Mouse (Mus musculus): ENCODE measurements at regions not wholly inside any gene's neighbourhood (a gene's known extent, or its start where the extent isn't known, plus 50 kb on each side); places are given as distances from the start of the nearest gene placed in this dataset.

GRCm38 (mm10) chr6:109153624-109154023, 325.2 kb downstream of the Edem1 start:
- H3K9ac ChIP-seq (ENCODE audit: low read depth, low read length): no peak overlapping the region
- H3K36me3 ChIP-seq (ENCODE audit: control insufficient read depth, insufficient read depth): no peaks in the 10 kb centered on the region
- H3K4me1 ChIP-seq (replicated peaks; ENCODE audit: control insufficient read depth, insufficient read depth, low read length): no peaks in the 10 kb centered on the region
- H3K4me2 ChIP-seq (replicated peaks; ENCODE audit: low read depth): no peak overlapping the region
- H3K4me3 ChIP-seq (ENCODE audit: low read depth, low read length): no peak overlapping the region
- TF ChIP-seq CTCF (IDR thresholded peaks at IDR 0.05; ENCODE audit: low read depth): no peak
- H3K27me3 ChIP-seq (replicated peaks; ENCODE audit: control insufficient read depth, insufficient read depth, low read length): no peaks in the 10 kb centered on the region
- ATAC-seq: no peak
- WGBS: 42% methylated on average over 7 of the region's 7 CpGs
- no peak overlapping the region for H3K27ac ChIP-seq (ENCODE audit: low read depth, low read length)
- no peaks in the 10 kb centered on the region for H3K9me3 ChIP-seq (ENCODE audit: control insufficient read depth)

GRCm38 (mm10) chr6:109159561-109159960, 331.1 kb downstream of the Edem1 start:
- H3K36me3 ChIP-seq (ENCODE audit: control insufficient read depth, insufficient read depth): no peaks in the 10 kb centered on the region
- H3K4me3 ChIP-seq (ENCODE audit: low read depth, low read length): no peak overlapping the region
- H3K4me2 ChIP-seq (replicated peaks; ENCODE audit: low read depth): no peak overlapping the region
- H3K27ac ChIP-seq (ENCODE audit: low read depth, low read length): no peak overlapping the region
- no peaks in the 10 kb centered on the region for H3K9me3 ChIP-seq (ENCODE audit: control insufficient read depth)
- peak; percentile 41; the same call in 1 of the 2 replicates for ATAC-seq
- H3K27me3 ChIP-seq (replicated peaks; ENCODE audit: control insufficient read depth, insufficient read depth, low read length): no peaks in the 10 kb centered on the region
- H3K9ac ChIP-seq (ENCODE audit: low read depth, low read length): no peak overlapping the region
- TF ChIP-seq CTCF (IDR thresholded peaks at IDR 0.05; ENCODE audit: low read depth): no peak
- 71% methylated on average over 7 of the region's 7 CpGs for WGBS
- no peaks in the 10 kb centered on the region for H3K4me1 ChIP-seq (replicated peaks; ENCODE audit: control insufficient read depth, insufficient read depth, low read length)

GRCm38 (mm10) chr6:109167439-109167838, 339.0 kb downstream of the Edem1 start:
- Histone ChIP-seq H3K9me3 (ENCODE audit: control insufficient read depth) (no peaks in the 10 kb centered on the region), H3K27me3 (replicated peaks; ENCODE audit: control insufficient read depth, insufficient read depth, low read length) (no peaks in the 10 kb centered on the region), H3K4me2 (replicated peaks; ENCODE audit: low read depth) (no peak overlapping the region), H3K36me3 (ENCODE audit: control insufficient read depth, insufficient read depth) (no peaks in the 10 kb centered on the region), H3K9ac (ENCODE audit: low read depth, low read length) (no peak overlapping the region), H3K27ac (ENCODE audit: low read depth, low read length) (no peak overlapping the region), H3K4me1 (replicated peaks; ENCODE audit: control insufficient read depth, insufficient read depth, low read length) (no peaks in the 10 kb centered on the region), H3K4me3 (ENCODE audit: low read depth, low read length) (no peak overlapping the region)
- TF ChIP-seq CTCF (IDR thresholded peaks at IDR 0.05; ENCODE audit: low read depth): no peak
- no peak for ATAC-seq
- WGBS: 70% methylated on average over 5 of the region's 5 CpGs

GRCm38 (mm10) chr6:109172104-109172850, 343.8 kb downstream of the Edem1 start:
- Histone ChIP-seq H3K27me3 (replicated peaks; ENCODE audit: control insufficient read depth, insufficient read depth, low read length) (no peaks in the 10 kb centered on the region), H3K4me1 (replicated peaks; ENCODE audit: control insufficient read depth, insufficient read depth, low read length) (no peaks in the 10 kb centered on the region), H3K27ac (ENCODE audit: low read depth, low read length) (no peak overlapping the region), H3K9ac (ENCODE audit: low read depth, low read length) (no peak overlapping the region), H3K9me3 (ENCODE audit: control insufficient read depth) (no peaks in the 10 kb centered on the region), H3K4me2 (replicated peaks; ENCODE audit: low read depth) (no peak overlapping the region), H3K4me3 (ENCODE audit: low read depth, low read length) (no peak overlapping the region), H3K36me3 (ENCODE audit: control insufficient read depth, insufficient read depth) (no peaks in the 10 kb centered on the region)
- 43% methylated on average over 6 of the region's 6 CpGs for WGBS
- no peak for TF ChIP-seq CTCF (IDR thresholded peaks at IDR 0.05; ENCODE audit: low read depth)
- no peak for ATAC-seq

GRCm38 (mm10) chr6:109173015-109173414, 344.6 kb downstream of the Edem1 start:
- no peak overlapping the region for H3K4me3 ChIP-seq (ENCODE audit: low read depth, low read length)
- H3K9ac ChIP-seq (ENCODE audit: low read depth, low read length): no peak overlapping the region
- TF ChIP-seq CTCF (IDR thresholded peaks at IDR 0.05; ENCODE audit: low read depth): no peak
- no peaks in the 10 kb centered on the region for H3K4me1 ChIP-seq (replicated peaks; ENCODE audit: control insufficient read depth, insufficient read depth, low read length)
- H3K36me3 ChIP-seq (ENCODE audit: control insufficient read depth, insufficient read depth): no peaks in the 10 kb centered on the region
- no peak overlapping the region for H3K27ac ChIP-seq (ENCODE audit: low read depth, low read length)
- H3K27me3 ChIP-seq (replicated peaks; ENCODE audit: control insufficient read depth, insufficient read depth, low read length): no peaks in the 10 kb centered on the region
- no peak overlapping the region for H3K4me2 ChIP-seq (replicated peaks; ENCODE audit: low read depth)
- no peaks in the 10 kb centered on the region for H3K9me3 ChIP-seq (ENCODE audit: control insufficient read depth)
- 71% methylated on average over 1 of the region's 1 CpGs for WGBS
- no peak for ATAC-seq

GRCm38 (mm10) chr6:109176876-109177275, 348.4 kb downstream of the Edem1 start:
- no peak for ATAC-seq
- Histone ChIP-seq H3K4me2 (replicated peaks; ENCODE audit: low read depth) (no peak overlapping the region), H3K9ac (ENCODE audit: low read depth, low read length) (no peak overlapping the region), H3K4me3 (ENCODE audit: low read depth, low read length) (no peak overlapping the region), H3K4me1 (replicated peaks; ENCODE audit: control insufficient read depth, insufficient read depth, low read length) (no peaks in the 10 kb centered on the region), H3K36me3 (ENCODE audit: control insufficient read depth, insufficient read depth) (no peaks in the 10 kb centered on the region), H3K9me3 (ENCODE audit: control insufficient read depth) (no peaks in the 10 kb centered on the region), H3K27me3 (replicated peaks; ENCODE audit: control insufficient read depth, insufficient read depth, low read length) (no peaks in the 10 kb centered on the region), H3K27ac (ENCODE audit: low read depth, low read length) (no peak overlapping the region)
- WGBS: 76% methylated on average over 3 of the region's 3 CpGs
- no peak for TF ChIP-seq CTCF (IDR thresholded peaks at IDR 0.05; ENCODE audit: low read depth)
